Mouse (Mus musculus): ENCODE data around the gene Lin28a. TPM values are rescaled to one million over a fixed set of nuclear protein-coding genes. Genes with fewer than 3 reads are reported as not detected.
A peak's percentile ranks its signal among the peaks of the same experiment; 100 is the strongest.

Lin28a gene
- polyA plus RNA-seq, 2 experiments: 0.28 to 0.95 TPM

DNA sequence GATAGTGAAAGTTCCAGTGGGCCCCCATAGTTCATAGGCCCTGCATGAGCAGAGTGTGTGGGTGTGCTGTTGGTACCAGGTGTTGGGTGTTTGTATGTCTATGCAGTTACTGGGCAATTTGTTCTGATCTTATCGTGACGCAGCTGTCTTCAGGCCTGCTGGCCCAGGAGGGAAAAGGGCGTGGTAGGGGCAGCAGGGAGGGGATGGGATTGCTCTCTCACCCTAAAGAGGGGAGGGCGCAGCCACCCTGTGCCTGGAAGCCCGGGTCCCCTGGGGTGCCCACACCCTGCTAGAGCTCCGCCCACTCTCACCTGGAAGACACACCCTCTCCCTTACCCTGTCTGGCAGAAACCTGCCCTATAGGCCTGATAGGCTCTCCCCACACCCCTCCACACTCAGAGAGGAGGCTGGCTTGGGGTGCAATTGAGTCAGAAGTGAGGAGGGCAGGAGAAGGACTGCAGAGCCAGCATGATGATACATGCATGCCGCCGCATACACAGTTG, 43.4 kb upstream of the Lin28a start:
- Histone ChIP-seq H3K4me3 (ENCODE audit: insufficient read depth in 1 of 2, low read depth in 2 of 2, low read length in 2 of 2) (no peak overlapping the region), H3K9me3 (ENCODE audit: control insufficient read depth, low read length) (no peaks in the 10 kb centered on the region), H3K4me1 (replicated peaks; ENCODE audit: control insufficient read depth in 2 of 2, insufficient read depth in 2 of 2, low read length in 1 of 2) (peaks cover 0 to 9% of the 10 kb centered on the region in 2 experiments; a peak in 3 of 4 replicates), H3K4me2 (ENCODE audit: low read depth) (no peak overlapping the region), H3K27me3 (ENCODE audit: control insufficient read depth, insufficient read depth, low read length) (no peaks in the 10 kb centered on the region; the same call in 1 of the 2 replicates), H3K36me3 (replicated peaks; ENCODE audit: control insufficient read depth, insufficient read depth, low read depth) (no peaks in the 10 kb centered on the region), H3K27ac (no peak overlapping the region), H3K9ac (replicated peaks) (no peak overlapping the region)
- TF ChIP-seq CTCF (IDR thresholded peaks at IDR 0.05; ENCODE audit: low read depth) (no peak), EP300 (IDR thresholded peaks at IDR 0.05; ENCODE audit: low read depth) (no peak)
- ATAC-seq (ENCODE audit: insufficient read depth) (peak; percentile 28; the same call in 1 of the 2 replicates), DNase-seq (ENCODE audit: low read depth in 3 of 3, low spot score in 3 of 3) (peak in 2 of 3 experiments; percentile 22 to 31)
- 29% methylated on average over 8 of the region's 8 CpGs for WGBS (ENCODE audit: insufficient replicate concordance)

DNA sequence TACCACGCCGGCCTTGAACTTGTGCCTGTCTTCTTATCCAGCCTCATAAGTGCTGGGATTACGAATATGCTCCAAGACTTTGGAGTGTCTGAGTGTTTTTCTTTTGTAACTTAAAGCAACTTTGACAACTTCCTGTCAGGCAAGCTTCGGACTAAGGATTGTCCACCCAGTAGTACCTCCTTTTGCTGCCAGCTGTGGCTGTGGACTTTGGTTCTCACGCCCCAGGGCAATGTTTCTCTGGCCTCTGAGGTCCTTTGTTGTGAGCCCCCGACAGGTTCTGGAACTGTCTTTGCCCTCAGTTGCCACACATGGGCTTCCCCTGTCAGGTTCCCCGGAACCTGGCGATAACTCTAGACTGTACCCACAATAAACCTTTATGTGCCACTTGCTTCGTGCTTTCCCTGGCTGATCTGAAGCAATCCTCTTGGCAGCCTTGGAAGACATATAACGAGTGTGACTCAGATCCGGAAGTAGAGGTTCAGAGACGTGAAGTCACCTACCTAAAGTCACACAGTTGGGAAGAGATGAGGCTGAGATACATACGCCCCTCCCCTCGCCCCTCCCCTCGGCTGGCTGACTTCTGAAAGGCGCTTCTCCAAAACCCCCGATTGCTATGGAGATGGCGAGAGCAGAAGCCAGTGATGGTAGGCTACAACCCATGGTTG, 42.7 kb upstream of the Lin28a start:
- DNase-seq (ENCODE audit: low read depth in 3 of 3, low spot score in 3 of 3): no peak
- H3K27ac ChIP-seq: no peak overlapping the region
- H3K4me3 ChIP-seq (ENCODE audit: insufficient read depth in 1 of 2, low read depth in 2 of 2, low read length in 2 of 2): no peak overlapping the region
- H3K9ac ChIP-seq (replicated peaks): no peak overlapping the region
- no peaks in the 10 kb centered on the region for H3K36me3 ChIP-seq (replicated peaks; ENCODE audit: control insufficient read depth, insufficient read depth, low read depth)
- no peaks in the 10 kb centered on the region; the same call in 1 of the 2 replicates for H3K27me3 ChIP-seq (ENCODE audit: control insufficient read depth, insufficient read depth, low read length)
- no peaks in the 10 kb centered on the region for H3K9me3 ChIP-seq (ENCODE audit: control insufficient read depth, low read length)
- peaks cover 0 to 9% of the 10 kb centered on the region in 2 experiments; a peak in 3 of 4 replicates for H3K4me1 ChIP-seq (replicated peaks; ENCODE audit: control insufficient read depth in 2 of 2, insufficient read depth in 2 of 2, low read length in 1 of 2)
- no peak for ATAC-seq (ENCODE audit: insufficient read depth)
- 47% methylated on average over 18 of the region's 18 CpGs for WGBS (ENCODE audit: insufficient replicate concordance)
- no peak for TF ChIP-seq EP300 (IDR thresholded peaks at IDR 0.05; ENCODE audit: low read depth)
- TF ChIP-seq CTCF (IDR thresholded peaks at IDR 0.05; ENCODE audit: low read depth): no peak
- no peak overlapping the region for H3K4me2 ChIP-seq (ENCODE audit: low read depth)

DNA sequence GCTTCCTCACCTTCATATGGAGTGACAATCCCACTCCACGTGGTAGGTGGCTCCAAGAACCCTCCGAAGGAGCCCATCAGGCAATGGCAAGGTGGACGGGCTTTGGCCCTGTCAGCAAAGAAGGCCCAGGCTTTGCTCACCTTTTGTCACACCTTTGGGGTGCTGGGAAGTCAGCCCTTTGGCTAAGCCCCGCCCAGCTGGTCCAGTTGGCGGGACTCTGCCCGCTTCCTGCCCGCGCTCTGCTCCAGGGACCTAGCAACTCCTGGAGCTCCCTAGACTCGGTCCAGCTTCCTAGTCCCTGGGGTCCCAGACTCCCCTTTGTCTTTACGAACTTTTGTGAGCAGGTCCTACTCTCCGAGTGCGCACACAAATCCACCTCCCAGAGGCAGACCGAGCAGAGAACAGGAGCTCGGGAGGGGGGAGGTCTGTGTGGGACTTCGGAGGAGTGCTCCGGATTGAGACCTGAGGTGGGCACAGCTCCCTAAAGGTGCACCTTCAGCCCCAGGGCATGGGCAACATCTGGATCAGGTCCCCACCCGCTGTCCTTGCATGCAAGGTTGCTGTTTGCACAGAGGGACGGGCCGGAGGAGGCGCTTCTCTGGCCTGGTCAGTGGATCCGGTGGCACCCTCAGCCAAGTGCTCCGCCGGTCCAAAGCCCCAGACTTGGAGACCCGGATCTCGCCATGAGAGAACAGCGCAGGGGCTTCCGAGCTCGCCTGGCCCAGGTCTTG, 41.7 kb upstream of the Lin28a start, which contains the start of gene Crybg2:
TSS of gene Crybg2 (plus strand) at position 681 of the 731 bp plus-strand sequence.
- ATAC-seq (ENCODE audit: insufficient read depth): no peak
- Histone ChIP-seq H3K4me3 (ENCODE audit: insufficient read depth in 1 of 2, low read depth in 2 of 2, low read length in 2 of 2) (no peak within 1 kb of the TSS), H3K27ac (no peak within 1 kb of the TSS), H3K4me1 (replicated peaks; ENCODE audit: control insufficient read depth in 2 of 2, insufficient read depth in 2 of 2, low read length in 1 of 2) (peaks cover 0 to 9% of the 10 kb centered on the region in 2 experiments; a peak in 3 of 4 replicates), H3K9ac (replicated peaks) (no peak within 1 kb of the TSS), H3K9me3 (ENCODE audit: control insufficient read depth, low read length) (no peaks in the 10 kb centered on the region), H3K27me3 (ENCODE audit: control insufficient read depth, insufficient read depth, low read length) (no peaks in the 10 kb centered on the region; the same call in 1 of the 2 replicates), H3K4me2 (ENCODE audit: low read depth) (no peak within 1 kb of the TSS), H3K36me3 (replicated peaks; ENCODE audit: control insufficient read depth, insufficient read depth, low read depth) (no peaks in the 10 kb centered on the region)
- TF ChIP-seq CTCF (IDR thresholded peaks at IDR 0.05; ENCODE audit: low read depth) (no peak), EP300 (IDR thresholded peaks at IDR 0.05; ENCODE audit: low read depth) (no peak)
- 56% methylated on average over 28 of the region's 28 CpGs for WGBS (ENCODE audit: insufficient replicate concordance)
- no peak for DNase-seq (ENCODE audit: low read depth in 3 of 3, low spot score in 3 of 3)

DNA sequence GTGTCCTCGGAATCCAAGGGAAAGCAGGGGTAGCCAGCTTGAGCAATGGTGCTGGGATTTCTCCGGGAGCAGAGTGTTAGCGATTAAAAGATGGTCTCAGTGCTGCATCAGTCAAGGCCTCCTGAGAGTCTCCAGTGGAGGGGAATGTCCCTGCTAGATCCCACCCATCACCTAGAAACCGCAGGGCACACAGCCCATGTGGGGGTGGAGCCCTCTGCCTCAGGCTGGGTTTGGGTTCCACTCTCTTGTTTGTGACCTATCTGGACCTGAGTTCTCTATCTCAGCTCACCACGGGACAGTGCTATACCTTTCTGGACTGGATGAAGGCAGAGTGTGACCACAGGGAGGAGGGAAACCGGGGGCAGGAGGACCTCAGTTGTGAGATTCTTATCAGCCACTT, 40.3 kb upstream of the Lin28a start:
- no peaks in the 10 kb centered on the region for H3K36me3 ChIP-seq (replicated peaks; ENCODE audit: control insufficient read depth, insufficient read depth, low read depth)
- peaks cover 0 to 9% of the 10 kb centered on the region in 2 experiments; a peak in 3 of 4 replicates for H3K4me1 ChIP-seq (replicated peaks; ENCODE audit: control insufficient read depth in 2 of 2, insufficient read depth in 2 of 2, low read length in 1 of 2)
- H3K27me3 ChIP-seq (ENCODE audit: control insufficient read depth, insufficient read depth, low read length): no peaks in the 10 kb centered on the region
- TF ChIP-seq EP300 (IDR thresholded peaks at IDR 0.05; ENCODE audit: low read depth) (no peak), CTCF (IDR thresholded peaks at IDR 0.05; ENCODE audit: low read depth) (no peak)
- ATAC-seq (ENCODE audit: insufficient read depth) (no peak), DNase-seq (ENCODE audit: low read depth in 3 of 3, low spot score in 3 of 3) (no peak)
- H3K9ac ChIP-seq (replicated peaks): no peak overlapping the region
- H3K4me2 ChIP-seq (ENCODE audit: low read depth): no peak overlapping the region
- H3K27ac ChIP-seq: no peak overlapping the region
- WGBS (ENCODE audit: insufficient replicate concordance): 50% methylated on average over 6 of the region's 6 CpGs
- H3K4me3 ChIP-seq (ENCODE audit: insufficient read depth in 1 of 2, low read depth in 2 of 2, low read length in 2 of 2): no peak overlapping the region
- H3K9me3 ChIP-seq (ENCODE audit: control insufficient read depth, low read length): no peaks in the 10 kb centered on the region
